10 mouse cellular contexts compared by ENCODE assay signal in genomic region chr16:23096886-23097285, GRCm38 (mm10). TPM values are rescaled to one million over a fixed set of nuclear protein-coding genes. Genes with fewer than 3 reads are reported as not detected.
"Had no signal": no experiment of that assay in that cellular context is flagged by ENCODE, and none has a peak within 500 bp of the region (broad histone marks: within the 10 kb centered on the region; RNA-seq: fewer than 3 reads in every experiment).

No protein-coding gene starts in this region.

RNA-seq across cellular contexts. Expression of gene Kng1, which starts 39.2 kb away (rescaled TPM):
- total RNA-seq: neutrophil, adult 5-6 weeks had no signal
- polyA plus RNA-seq: midbrain, embryonic 11.5 days; midbrain, embryonic 15.5 days; myocyte; neural tube, embryonic 11.5 days; testis, adult 2 months had no signal

RNA-seq across cellular contexts. Expression of gene Adipoq, which starts 49.5 kb away (rescaled TPM):
- total RNA-seq: neutrophil, adult 5-6 weeks had no signal
- polyA plus RNA-seq: lung, embryonic 14.5 days; midbrain, embryonic 11.5 days; midbrain, embryonic 15.5 days; myocyte; neural tube, embryonic 11.5 days; neural tube, embryonic 13.5 days; stomach, embryonic 15.5 days; stomach, postnatal 0 days had no signal
